Mouse (Mus musculus): ENCODE results near the gene Ttn.

Gene Ttn

GRCm38 (mm10) chr2:76962045-76962432, 20.3 kb downstream of the Ttn start:
- DNase-seq (ENCODE audit: low spot score), result peak; percentile 41

GRCm38 (mm10) chr2:76961420-76962044, 20.8 kb downstream of the Ttn start:
- DNase-seq (ENCODE audit: low spot score), result no peak

GRCm38 (mm10) chr2:76949774-76950173, 32.6 kb downstream of the Ttn start:
- no peak for DNase-seq (ENCODE audit: low spot score)

- DNase-seq (ENCODE audit: low spot score), result no peak
These were observed 43.8 kb downstream of the Ttn start for GRCm38 (mm10) chr2:76938515-76938914.

- DNase-seq (ENCODE audit: low spot score), result peak; percentile 63
These were observed 52.6 kb downstream of the Ttn start for GRCm38 (mm10) chr2:76929718-76930117.

- no peak for DNase-seq (ENCODE audit: low spot score)
These were observed 53.5 kb downstream of the Ttn start for GRCm38 (mm10) chr2:76928816-76929215.

GRCm38 (mm10) chr2:76928298-76928697, 54.0 kb downstream of the Ttn start:
- DNase-seq (ENCODE audit: low spot score), result no peak

GRCm38 (mm10) chr2:76926927-76927326, 55.4 kb downstream of the Ttn start:
- no peak for DNase-seq (ENCODE audit: low spot score)

GRCm38 (mm10) chr2:76914959-76915358, 67.4 kb downstream of the Ttn start:
- no peak for DNase-seq (ENCODE audit: low spot score)

GRCm38 (mm10) chr2:76908705-76909457, 73.5 kb downstream of the Ttn start:
- DNase-seq (ENCODE audit: low spot score), result no peak

- no peak for DNase-seq (ENCODE audit: low spot score)
These were observed 79.0 kb downstream of the Ttn start for GRCm38 (mm10) chr2:76903351-76903750.

GRCm38 (mm10) chr2:76901476-76902086, 80.8 kb downstream of the Ttn start:
- no peak for DNase-seq (ENCODE audit: low spot score)

GRCm38 (mm10) chr2:76899886-76900285, 82.5 kb downstream of the Ttn start:
- DNase-seq (ENCODE audit: low spot score), result no peak

GRCm38 (mm10) chr2:76896990-76897389, 85.4 kb downstream of the Ttn start:
- no peak for DNase-seq (ENCODE audit: low spot score)

- DNase-seq (ENCODE audit: low spot score), result no peak
These were observed 87.0 kb downstream of the Ttn start for GRCm38 (mm10) chr2:76895327-76895726.

- no peak for DNase-seq (ENCODE audit: low spot score)
These were observed 93.6 kb downstream of the Ttn start for GRCm38 (mm10) chr2:76888721-76889120.

GRCm38 (mm10) chr2:76885855-76886254, 96.5 kb downstream of the Ttn start:
- no peak for DNase-seq (ENCODE audit: low spot score)

GRCm38 (mm10) chr2:76881406-76881805, 100.9 kb downstream of the Ttn start:
- DNase-seq (ENCODE audit: low spot score), result no peak

GRCm38 (mm10) chr2:76875587-76875986, 106.8 kb downstream of the Ttn start:
- no peak for DNase-seq (ENCODE audit: low spot score)

- DNase-seq (ENCODE audit: low spot score), result peak; percentile 12
These were observed 115.4 kb downstream of the Ttn start for GRCm38 (mm10) chr2:76866928-76867327.

- DNase-seq (ENCODE audit: low spot score), result no peak
These were observed 116.8 kb downstream of the Ttn start for GRCm38 (mm10) chr2:76865497-76865896.

- no peak for DNase-seq (ENCODE audit: low spot score)
These were observed 121.0 kb downstream of the Ttn start for GRCm38 (mm10) chr2:76861327-76861726.

- no peak for DNase-seq (ENCODE audit: low spot score)
These were observed 132.3 kb downstream of the Ttn start for GRCm38 (mm10) chr2:76850066-76850465.
